Mouse (Mus musculus): ENCODE data around the gene Mroh2a.

DNA sequence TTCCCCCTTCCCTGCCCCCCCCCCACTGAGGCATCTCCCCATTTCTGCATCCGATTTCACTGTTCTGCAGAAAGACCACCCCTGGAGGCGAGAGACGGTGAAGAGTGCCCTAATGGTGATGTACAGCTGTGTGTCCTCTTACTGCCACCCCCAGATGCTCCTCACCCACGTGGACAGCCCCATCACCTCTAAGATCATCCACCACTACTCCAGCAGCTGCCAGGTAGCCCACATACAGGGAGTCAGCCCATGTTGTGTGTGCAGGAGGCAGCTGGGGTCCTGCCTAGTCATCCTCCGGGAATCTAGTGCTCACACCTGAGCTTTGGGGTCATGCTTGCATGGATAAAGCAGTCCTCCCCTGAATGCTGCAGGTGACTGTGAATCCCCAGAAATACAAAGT, 17.1 kb downstream of the Mroh2a start:
- TF ChIP-seq CTCF (conservative IDR thresholded peaks at IDR 0.05; ENCODE audit: insufficient read depth, insufficient read length, low read depth, low read length) (no peak), POLR2A (IDR thresholded peaks at IDR 0.05; ENCODE audit: low read depth, low read length) (no peak)

Measured in kidney, adult 2 months (tissue).